Mouse (Mus musculus) E14TG2a.4 (cell line): ENCODE measurements around the gene Fst.
A peak's percentile ranks its signal among the peaks of the same experiment; 100 is the strongest.

Source experiments
- H3K27me3 ChIP-seq: 2 replicates; pipeline ENCODE4 v1.6.1; 2014; ENCODE audit warnings: low read length, control low read depth; ENCODE audit not compliant: insufficient read depth
- H3K36me3 ChIP-seq: 2 replicates; pipeline ENCODE4 v1.6.1; 2014; ENCODE audit warnings: low read length, control low read depth; ENCODE audit not compliant: insufficient read depth
- H3K4me1 ChIP-seq: replicated peaks from 2 replicates; pipeline ENCODE4 v1.6.1; 2014; ENCODE audit warnings: low read depth, low read length, control low read depth
- H3K4me3 ChIP-seq: replicated peaks from 2 replicates; pipeline ENCODE4 v1.5.1; 2014; ENCODE audit warnings: mild to moderate bottlenecking, low read length
- H3K9me3 ChIP-seq: 2 replicates; pipeline ENCODE4 v1.6.1; 2014; ENCODE audit warnings: low read length, control low read depth
- CTCF ChIP-seq: conservative IDR thresholded peaks from 2 replicates; pipeline ENCODE4 v1.5.1; 2014; ENCODE audit warnings: low read length
- NANOG ChIP-seq: IDR thresholded peaks from 2 replicates; pipeline ENCODE4 v1.6.1; 2014; ENCODE audit warnings: borderline replicate concordance, low read length, mixed read lengths
- POU5F1 ChIP-seq: IDR thresholded peaks from 2 replicates; pipeline ENCODE4 v1.6.1; 2014; ENCODE audit warnings: low read length, borderline replicate concordance

Gene Fst

GRCm38 (mm10) chr13:114447213-114447612 is 11.5 kb downstream of the Fst start:
- Histone ChIP-seq H3K4me3 (no peak overlapping the region), H3K4me1 (0 out of 2 replicates have a peak, but pooled peaks cover 4% of the 10 kb centered on the region), H3K27me3 (peaks cover 12% of the 10 kb centered on the region), H3K36me3 (no peaks in the 10 kb centered on the region), H3K9me3 (no peaks in the 10 kb centered on the region)
- TF ChIP-seq CTCF (no peak), POU5F1 (no peak), NANOG (no peak)

- Histone ChIP-seq H3K4me1 (no peaks in the 10 kb centered on the region), H3K9me3 (no peaks in the 10 kb centered on the region), H3K36me3 (no peaks in the 10 kb centered on the region), H3K27me3 (no peaks in the 10 kb centered on the region), H3K4me3 (no peak overlapping the region)
- TF ChIP-seq POU5F1 (no peak), CTCF (no peak), NANOG (no peak)
These were observed 26.3 kb downstream of the Fst start for GRCm38 (mm10) chr13:114432491-114432890.

DNA sequence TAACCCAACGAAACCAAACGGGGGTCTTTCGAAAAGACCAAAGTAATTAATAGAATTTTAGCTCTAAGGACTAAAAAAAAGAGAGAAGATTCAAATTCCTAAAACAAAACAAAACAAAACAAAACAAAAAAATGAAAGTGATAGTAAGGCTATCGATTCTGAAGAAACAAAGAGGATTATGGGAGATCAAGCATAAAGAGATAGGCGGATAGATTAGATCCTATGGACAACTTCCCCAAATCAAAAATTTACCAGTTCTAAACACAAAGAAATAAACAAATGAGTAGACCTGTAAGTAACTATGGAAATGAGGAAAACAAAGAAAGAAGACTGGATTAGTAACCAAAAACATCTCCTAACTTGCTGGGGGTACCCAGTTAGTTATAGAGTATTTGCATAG is 33.5 kb downstream of the Fst start:
- no peak overlapping the region for H3K4me3 ChIP-seq
- no peaks in the 10 kb centered on the region for H3K4me1 ChIP-seq
- no peaks in the 10 kb centered on the region for H3K36me3 ChIP-seq
- H3K9me3 ChIP-seq: peaks cover 15% of the 10 kb centered on the region
- H3K27me3 ChIP-seq: 0 out of 2 replicates have a peak, but pooled peaks cover 2% of the 10 kb centered on the region
- TF ChIP-seq CTCF: no peak
- no peak for TF ChIP-seq NANOG
- TF ChIP-seq POU5F1: no peak

DNA sequence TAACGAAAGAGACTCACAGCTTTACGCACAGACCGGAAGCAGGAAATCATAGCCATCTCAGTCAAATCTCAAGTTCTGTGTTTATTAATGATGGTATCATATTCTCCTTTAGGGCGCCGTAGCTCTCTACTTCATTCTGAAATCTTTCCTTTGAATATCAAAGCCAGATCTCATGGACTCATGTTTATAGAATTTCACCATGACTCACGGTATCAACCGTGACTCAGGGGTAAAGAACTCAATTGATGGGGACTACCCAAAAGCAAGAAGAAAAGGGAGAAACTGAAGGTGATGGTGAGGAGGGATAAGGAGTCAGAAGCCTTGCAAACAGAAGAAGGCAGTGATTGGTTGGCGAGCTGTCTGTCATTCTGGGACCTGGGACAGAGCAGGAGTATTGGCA is 38.5 kb downstream of the Fst start:
- H3K27me3 ChIP-seq: peaks cover 25% of the 10 kb centered on the region

DNA sequence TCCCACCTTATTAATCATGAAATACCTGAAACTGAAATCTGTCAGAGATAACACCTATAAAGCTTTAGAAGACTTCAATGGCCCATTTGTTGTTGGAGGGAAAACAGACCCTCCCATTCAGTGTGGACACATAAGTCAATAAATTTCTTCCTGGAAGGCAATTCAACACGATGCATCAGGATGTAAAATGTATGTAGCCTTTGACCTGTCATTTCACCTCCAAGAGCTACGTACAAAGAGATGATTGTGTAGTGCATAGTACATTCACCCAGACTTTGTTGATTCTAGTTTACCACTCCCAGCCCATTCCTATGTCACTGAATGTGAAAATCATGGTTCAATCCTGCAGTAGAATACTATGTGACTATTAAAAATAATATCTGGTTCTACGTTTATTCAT is 39.4 kb downstream of the Fst start:
- peaks cover 20% of the 10 kb centered on the region for H3K9me3 ChIP-seq
- TF ChIP-seq CTCF (no peak), NANOG (no peak), POU5F1 (no peak)
- H3K4me3 ChIP-seq: no peak overlapping the region
- no peaks in the 10 kb centered on the region for H3K36me3 ChIP-seq
- H3K4me1 ChIP-seq: no peaks in the 10 kb centered on the region
- H3K27me3 ChIP-seq: peaks cover 31% of the 10 kb centered on the region

More for the DNA sequence above, 38.5 kb downstream of the Fst start:
- H3K4me3 ChIP-seq: no peak overlapping the region
- H3K4me1 ChIP-seq: no peaks in the 10 kb centered on the region
- TF ChIP-seq POU5F1: no peak
- no peak for TF ChIP-seq CTCF
- no peaks in the 10 kb centered on the region for H3K36me3 ChIP-seq
- H3K9me3 ChIP-seq: peaks cover 15% of the 10 kb centered on the region

DNA sequence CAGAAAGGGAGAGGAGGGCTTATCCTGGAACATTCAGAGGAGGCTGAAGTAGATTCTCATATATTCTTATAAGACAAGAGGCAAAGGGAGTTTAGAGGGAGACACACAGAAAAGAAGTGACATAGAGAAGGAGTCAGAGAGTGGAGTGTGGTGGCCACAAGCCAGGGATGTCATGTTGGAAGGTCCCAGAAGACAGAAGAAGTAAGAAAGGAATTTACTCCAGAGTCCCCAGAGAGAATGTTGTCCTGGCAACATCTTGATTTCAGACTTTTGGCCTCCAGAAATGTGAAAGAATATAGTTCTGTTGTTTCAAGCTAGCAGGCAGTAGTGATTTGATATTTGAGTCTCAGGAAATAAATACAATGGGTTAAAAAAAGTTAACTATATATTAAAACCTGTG is 46.4 kb downstream of the Fst start:
- Histone ChIP-seq H3K4me1 (peaks cover 5% of the 10 kb centered on the region), H3K36me3 (no peaks in the 10 kb centered on the region), H3K4me3 (no peak overlapping the region), H3K27me3 (peaks cover 47% of the 10 kb centered on the region), H3K9me3 (peaks cover 5% of the 10 kb centered on the region; the same call in 1 of the 2 replicates)
- no peak for TF ChIP-seq POU5F1
- TF ChIP-seq CTCF: no peak
- no peak for TF ChIP-seq NANOG

DNA sequence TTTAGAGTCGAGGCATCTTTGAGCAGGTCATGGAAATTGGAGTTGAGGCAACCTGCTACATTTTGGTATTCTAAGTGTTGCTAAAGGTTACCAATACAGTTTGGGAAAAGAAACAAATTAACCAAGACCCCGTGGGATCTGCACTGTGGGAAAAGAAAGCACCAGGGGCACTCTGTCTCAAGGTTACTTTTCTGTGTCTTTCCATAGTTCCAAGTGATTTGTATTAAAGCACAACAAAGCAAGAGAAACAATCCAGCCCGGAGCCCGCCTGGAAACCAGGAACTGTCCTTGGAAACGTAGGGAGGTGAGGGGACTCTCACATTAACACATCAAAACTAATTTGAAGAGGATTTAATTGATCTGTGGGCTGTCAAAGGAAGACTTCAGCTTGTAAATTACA is 51.9 kb downstream of the Fst start:
- Histone ChIP-seq H3K9me3 (no peaks in the 10 kb centered on the region), H3K36me3 (no peaks in the 10 kb centered on the region), H3K4me3 (no peak overlapping the region), H3K4me1 (peaks cover 30% of the 10 kb centered on the region), H3K27me3 (peaks cover 49% of the 10 kb centered on the region)
- TF ChIP-seq CTCF (no peak), POU5F1 (no peak), NANOG (peak; percentile 92)

DNA sequence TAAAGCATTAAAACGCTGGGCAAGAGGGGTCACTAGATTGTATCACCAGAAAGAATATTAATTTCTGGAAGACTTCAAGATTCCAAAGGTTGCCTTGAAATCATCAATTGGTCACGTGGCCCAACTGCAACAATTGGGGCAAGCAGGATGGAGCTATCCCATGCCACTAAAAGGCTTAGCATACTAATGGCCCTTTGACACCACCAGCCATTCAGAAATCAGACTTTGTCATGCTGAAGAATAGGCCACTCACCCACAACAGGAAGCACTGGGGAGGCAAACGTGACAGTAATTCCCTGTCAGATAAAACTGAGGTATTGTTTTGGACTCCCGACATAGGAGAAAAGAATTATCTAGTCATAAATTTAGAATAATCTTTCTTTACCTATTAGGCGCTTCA is 52.3 kb downstream of the Fst start:
- peaks cover 30% of the 10 kb centered on the region for H3K4me1 ChIP-seq
- H3K9me3 ChIP-seq: no peaks in the 10 kb centered on the region
- no peak for TF ChIP-seq CTCF
- no peak; the same call in 1 of the 2 replicates for TF ChIP-seq POU5F1
- peak; percentile 35; the same call in 1 of the 2 replicates for TF ChIP-seq NANOG
- no peaks in the 10 kb centered on the region for H3K36me3 ChIP-seq
- peaks cover 48% of the 10 kb centered on the region for H3K27me3 ChIP-seq
- H3K4me3 ChIP-seq: no peak overlapping the region

GRCm38 (mm10) chr13:114405100-114405715 is 53.5 kb downstream of the Fst start:
- Histone ChIP-seq H3K4me3 (no peak overlapping the region), H3K27me3 (peaks cover 50% of the 10 kb centered on the region)
- TF ChIP-seq CTCF (no peak), POU5F1 (no peak), NANOG (no peak)

More at GRCm38 (mm10) chr13:114405100-114405715, 53.5 kb downstream of the Fst start:
- peaks cover 8% of the 10 kb centered on the region for H3K9me3 ChIP-seq
- peaks cover 30% of the 10 kb centered on the region for H3K4me1 ChIP-seq
- no peaks in the 10 kb centered on the region for H3K36me3 ChIP-seq
